Mouse (Mus musculus): ENCODE measurements around the gene Gm43064. TPM values are rescaled to one million over a fixed set of nuclear protein-coding genes. Genes with fewer than 3 reads are reported as not detected.
"Not testable (repeated sequence)": the region's sequence is repeated elsewhere in the genome, so short reads cannot be mapped to it uniquely, and the experiment has no call there.

The Gm43064 gene
- polyA plus RNA-seq, 1 experiment from 2014 or later: 1.1 TPM

DNA sequence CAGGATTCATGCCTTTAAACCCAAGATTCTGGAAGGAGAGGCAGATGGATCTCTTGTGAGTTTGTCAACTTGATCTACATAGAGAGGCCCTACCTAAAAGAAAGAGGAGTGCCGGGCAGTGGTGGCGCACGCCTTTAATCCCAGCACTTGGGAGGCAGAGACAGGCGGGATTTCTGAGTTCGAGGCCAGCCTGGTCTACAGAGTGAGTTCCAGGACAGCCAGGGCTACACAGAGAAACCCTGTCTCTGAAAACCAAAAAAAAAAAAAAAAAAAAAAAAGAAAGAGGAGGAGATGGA lies 17.3 kb upstream of the Gm43064 start:
- WGBS: 86% methylated on average over 5 of the region's 5 CpGs
- not testable (repeated sequence) for H3K9me3 ChIP-seq (replicated peaks; ENCODE audit: control insufficient read depth, low read length); H3K9ac ChIP-seq (ENCODE audit: low read length); H3K36me3 ChIP-seq (ENCODE audit: control insufficient read depth, insufficient read depth, low read length); H3K27ac ChIP-seq (ENCODE audit: low read length); H3K4me3 ChIP-seq (replicated peaks; ENCODE audit: low read length); ATAC-seq (ENCODE audit: insufficient read depth, low FRiP score); H3K27me3 ChIP-seq (ENCODE audit: control insufficient read depth, insufficient read depth, low read length)
- Histone ChIP-seq H3K4me2 (ENCODE audit: low read depth, low read length) (peak overlapping the region; percentile 65; the same call in 1 of the 2 replicates), H3K4me1 (ENCODE audit: control insufficient read depth, insufficient read depth, low read length) (peaks cover 13% of the 10 kb centered on the region)

DNA sequence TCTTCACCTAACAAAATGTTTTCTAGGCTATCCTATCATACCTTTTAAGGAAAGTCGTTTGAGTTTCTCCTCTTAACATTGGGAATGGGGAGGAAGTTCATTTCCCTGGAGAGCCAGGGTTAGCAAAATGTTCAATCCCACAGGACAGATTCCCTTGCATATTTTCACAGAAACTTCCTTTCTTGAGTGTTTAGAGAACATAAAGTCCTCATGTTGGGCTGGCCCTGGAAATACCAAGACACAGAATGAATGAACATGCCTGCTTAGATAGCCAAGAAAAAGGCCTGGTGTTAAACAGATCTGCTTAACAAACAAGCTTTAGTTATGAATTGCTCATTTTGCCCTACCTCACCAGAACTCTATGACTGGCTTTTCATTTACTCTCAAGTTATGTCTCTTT lies 16.8 kb upstream of the Gm43064 start:
- WGBS: 78% methylated on average over 1 of the region's 1 CpGs
- H3K9ac ChIP-seq (ENCODE audit: low read length): no peak overlapping the region
- no peak for ATAC-seq (ENCODE audit: insufficient read depth, low FRiP score)
- H3K9me3 ChIP-seq (replicated peaks; ENCODE audit: control insufficient read depth, low read length): no peaks in the 10 kb centered on the region
- no peaks in the 10 kb centered on the region for H3K36me3 ChIP-seq (ENCODE audit: control insufficient read depth, insufficient read depth, low read length)
- no peak overlapping the region for H3K4me3 ChIP-seq (replicated peaks; ENCODE audit: low read length)
- H3K4me1 ChIP-seq (ENCODE audit: control insufficient read depth, insufficient read depth, low read length): peaks cover 9% of the 10 kb centered on the region
- H3K27ac ChIP-seq (ENCODE audit: low read length): no peak overlapping the region
- H3K4me2 ChIP-seq (ENCODE audit: low read depth, low read length): no peak overlapping the region
- no peaks in the 10 kb centered on the region for H3K27me3 ChIP-seq (ENCODE audit: control insufficient read depth, insufficient read depth, low read length)

DNA sequence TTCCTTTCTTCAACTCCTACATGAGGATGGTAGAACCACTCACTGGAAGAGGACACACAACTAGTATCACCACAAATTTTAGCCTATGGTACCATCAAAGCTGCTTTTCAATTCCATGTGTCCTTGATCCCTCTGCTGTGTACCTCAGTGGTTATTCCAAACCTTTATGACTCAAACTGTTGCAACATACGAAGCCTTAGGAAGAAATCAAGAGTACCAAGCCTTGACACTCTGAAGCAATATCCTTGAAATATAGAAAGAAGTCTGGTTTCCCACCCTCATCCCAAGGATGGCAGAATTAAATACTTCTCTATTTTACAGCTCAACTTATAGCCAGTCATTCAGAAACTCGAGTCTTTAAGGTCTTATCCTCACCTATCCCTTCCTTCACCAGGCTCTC lies 13.0 kb upstream of the Gm43064 start:
- no peaks in the 10 kb centered on the region for H3K27me3 ChIP-seq (ENCODE audit: control insufficient read depth, insufficient read depth, low read length)
- H3K4me1 ChIP-seq (ENCODE audit: control insufficient read depth, insufficient read depth, low read length): peaks cover 1% of the 10 kb centered on the region; the same call in 1 of the 2 replicates
- ATAC-seq (ENCODE audit: insufficient read depth, low FRiP score): no peak
- H3K36me3 ChIP-seq (ENCODE audit: control insufficient read depth, insufficient read depth, low read length): no peaks in the 10 kb centered on the region
- no peak overlapping the region for H3K4me3 ChIP-seq (replicated peaks; ENCODE audit: low read length)
- H3K4me2 ChIP-seq (ENCODE audit: low read depth, low read length): no peak overlapping the region
- H3K9ac ChIP-seq (ENCODE audit: low read length): no peak overlapping the region
- H3K9me3 ChIP-seq (replicated peaks; ENCODE audit: control insufficient read depth, low read length): no peaks in the 10 kb centered on the region
- 57% methylated on average over 2 of the region's 2 CpGs for WGBS
- H3K27ac ChIP-seq (ENCODE audit: low read length): no peak overlapping the region

DNA sequence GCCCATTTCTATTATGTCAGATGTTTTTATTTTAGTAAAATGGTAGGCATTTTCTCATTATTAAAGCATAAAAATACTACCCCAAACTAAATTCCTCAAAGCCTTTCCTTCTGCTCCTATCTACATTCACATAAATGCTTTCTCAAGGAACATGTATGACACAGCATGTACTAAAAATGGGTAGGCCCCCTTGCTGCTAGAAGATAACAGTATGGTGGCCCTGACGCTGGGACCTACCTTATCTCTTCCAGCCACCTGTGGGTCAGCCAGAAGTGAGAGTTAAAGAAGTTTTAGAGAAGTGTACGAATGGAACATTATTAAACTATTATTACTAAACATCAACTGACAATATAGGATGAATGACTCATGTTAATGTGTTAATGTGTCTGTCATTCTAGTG lies 9.9 kb upstream of the Gm43064 start:
- Histone ChIP-seq H3K4me1 (ENCODE audit: control insufficient read depth, insufficient read depth, low read length) (peaks cover 11% of the 10 kb centered on the region), H3K4me2 (ENCODE audit: low read depth, low read length) (no peak overlapping the region), H3K27me3 (ENCODE audit: control insufficient read depth, insufficient read depth, low read length) (no peaks in the 10 kb centered on the region), H3K9ac (ENCODE audit: low read length) (no peak overlapping the region), H3K36me3 (ENCODE audit: control insufficient read depth, insufficient read depth, low read length) (peaks cover 4% of the 10 kb centered on the region; the same call in 1 of the 2 replicates), H3K27ac (ENCODE audit: low read length) (no peak overlapping the region), H3K4me3 (replicated peaks; ENCODE audit: low read length) (no peak overlapping the region), H3K9me3 (replicated peaks; ENCODE audit: control insufficient read depth, low read length) (no peaks in the 10 kb centered on the region)
- WGBS: 64% methylated on average over 2 of the region's 2 CpGs
- ATAC-seq (ENCODE audit: insufficient read depth, low FRiP score): no peak

DNA sequence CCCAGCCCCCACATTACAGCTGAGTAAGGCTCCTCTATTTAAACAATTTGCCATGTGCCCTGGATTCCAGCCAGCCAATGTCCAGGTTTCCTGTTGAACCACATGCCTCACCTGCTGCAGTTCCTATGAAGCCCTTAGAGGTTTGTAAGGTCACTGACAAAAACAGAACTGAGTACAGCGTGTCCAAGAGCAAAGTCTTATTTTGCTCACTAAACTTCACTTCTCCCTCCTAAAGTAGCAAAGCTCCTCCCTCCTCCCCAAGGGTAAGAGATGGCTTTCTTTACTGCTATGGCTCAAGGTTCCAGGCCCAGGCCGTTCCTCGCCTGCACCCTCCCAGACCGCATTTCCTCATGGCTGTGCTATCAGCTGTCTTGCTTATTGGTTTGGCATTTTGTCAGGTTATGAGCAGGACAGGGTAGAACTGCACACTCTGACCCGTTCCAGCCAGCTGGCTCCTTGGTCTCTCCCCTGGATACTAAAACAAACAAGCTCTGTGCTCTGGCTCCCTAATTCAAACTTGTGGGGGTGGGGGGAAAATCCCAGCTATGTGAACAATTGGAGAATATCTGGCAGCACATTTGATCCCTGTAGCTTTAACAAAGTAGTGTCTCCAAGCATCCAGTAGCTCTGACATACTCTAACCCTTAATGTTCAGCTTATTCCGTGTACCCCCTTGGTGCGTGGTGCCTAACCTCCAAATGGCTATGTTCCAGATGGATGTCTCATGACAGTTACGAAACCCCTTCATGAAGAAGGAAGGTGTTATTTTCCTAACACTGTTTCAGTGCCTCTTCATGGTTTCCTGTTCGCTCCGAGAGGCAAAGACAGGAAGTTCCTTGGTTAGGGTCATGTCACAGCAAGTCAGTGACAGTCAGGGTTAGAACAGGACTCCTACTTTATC lies 7.5 kb upstream of the Gm43064 start:
- Histone ChIP-seq H3K4me2 (ENCODE audit: low read depth, low read length) (0 out of 2 replicates have a peak overlapping the region, but pooled peaks have one; percentile 10), H3K4me3 (replicated peaks; ENCODE audit: low read length) (no peak overlapping the region)

DNA sequence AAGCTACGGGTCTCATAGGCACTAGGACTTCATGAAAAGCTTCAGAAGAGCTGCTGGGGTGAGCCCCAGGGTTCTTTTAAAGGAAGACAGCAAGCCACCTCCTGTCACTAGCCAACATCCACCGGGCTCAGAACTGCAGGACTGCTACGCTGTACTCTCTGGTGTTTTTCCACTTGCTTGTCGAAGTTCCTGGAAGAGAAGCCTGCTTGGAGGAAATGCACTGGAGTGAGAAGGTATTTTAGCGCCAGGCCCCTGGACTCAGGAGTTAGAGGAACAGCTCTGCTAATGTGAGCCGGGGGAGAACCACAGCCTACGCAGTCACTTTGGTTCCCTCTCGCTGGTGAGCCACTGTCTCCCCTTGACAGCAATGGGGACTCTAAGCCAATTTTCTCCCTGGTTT lies 6.5 kb upstream of the Gm43064 start:
- H3K27me3 ChIP-seq (ENCODE audit: control insufficient read depth, insufficient read depth, low read length): no peaks in the 10 kb centered on the region
- H3K4me3 ChIP-seq (replicated peaks; ENCODE audit: low read length): no peak overlapping the region
- H3K27ac ChIP-seq (ENCODE audit: low read length): peak overlapping the region; percentile 53; the same call in 1 of the 2 replicates
- no peaks in the 10 kb centered on the region for H3K9me3 ChIP-seq (replicated peaks; ENCODE audit: control insufficient read depth, low read length)
- ATAC-seq (ENCODE audit: insufficient read depth, low FRiP score): no peak
- H3K4me1 ChIP-seq (ENCODE audit: control insufficient read depth, insufficient read depth, low read length): peaks cover 12% of the 10 kb centered on the region
- WGBS: 81% methylated on average over 8 of the region's 8 CpGs
- H3K36me3 ChIP-seq (ENCODE audit: control insufficient read depth, insufficient read depth, low read length): peaks cover 4% of the 10 kb centered on the region; the same call in 1 of the 2 replicates
- H3K9ac ChIP-seq (ENCODE audit: low read length): no peak overlapping the region
- H3K4me2 ChIP-seq (ENCODE audit: low read depth, low read length): no peak overlapping the region

More for the DNA sequence above, 7.5 kb upstream of the Gm43064 start:
- Histone ChIP-seq H3K27ac (ENCODE audit: low read length) (peak overlapping the region; percentile 84), H3K9ac (ENCODE audit: low read length) (no peak overlapping the region; the same call in 1 of the 2 replicates), H3K9me3 (replicated peaks; ENCODE audit: control insufficient read depth, low read length) (no peaks in the 10 kb centered on the region), H3K27me3 (ENCODE audit: control insufficient read depth, insufficient read depth, low read length) (no peaks in the 10 kb centered on the region), H3K4me1 (ENCODE audit: control insufficient read depth, insufficient read depth, low read length) (peaks cover 11% of the 10 kb centered on the region), H3K36me3 (ENCODE audit: control insufficient read depth, insufficient read depth, low read length) (peaks cover 4% of the 10 kb centered on the region; the same call in 1 of the 2 replicates)
- peak; percentile 96 for ATAC-seq (ENCODE audit: insufficient read depth, low FRiP score)
- 49% methylated on average over 10 of the region's 10 CpGs for WGBS

DNA sequence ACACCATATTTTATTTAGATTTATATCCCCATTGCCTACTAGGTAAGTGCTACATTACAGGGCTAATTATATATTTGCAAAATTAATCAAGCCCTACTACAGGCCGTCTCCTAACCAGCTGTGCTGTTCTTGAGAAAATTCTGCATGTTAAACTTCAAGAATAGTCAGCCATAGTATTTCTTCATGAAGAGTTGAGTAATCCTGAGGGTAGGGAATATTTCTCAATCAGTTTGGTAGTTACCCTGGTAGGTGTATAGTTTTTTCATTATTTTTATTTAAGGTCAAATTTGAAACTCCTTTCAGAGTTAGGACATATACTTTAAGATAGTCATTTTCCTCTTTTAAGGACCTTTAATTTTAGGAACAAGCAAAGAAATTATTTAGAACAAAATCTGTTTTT lies 3.7 kb upstream of the Gm43064 start:
- Histone ChIP-seq H3K4me1 (ENCODE audit: control insufficient read depth, insufficient read depth, low read length) (peaks cover 19% of the 10 kb centered on the region), H3K27ac (ENCODE audit: low read length) (no peak overlapping the region), H3K9me3 (replicated peaks; ENCODE audit: control insufficient read depth, low read length) (no peaks in the 10 kb centered on the region), H3K36me3 (ENCODE audit: control insufficient read depth, insufficient read depth, low read length) (peaks cover 4% of the 10 kb centered on the region; the same call in 1 of the 2 replicates), H3K27me3 (ENCODE audit: control insufficient read depth, insufficient read depth, low read length) (no peaks in the 10 kb centered on the region), H3K9ac (ENCODE audit: low read length) (no peak overlapping the region), H3K4me3 (replicated peaks; ENCODE audit: low read length) (no peak overlapping the region), H3K4me2 (ENCODE audit: low read depth, low read length) (no peak overlapping the region)
- ATAC-seq (ENCODE audit: insufficient read depth, low FRiP score): no peak
- WGBS: 86% methylated on average over 1 of the region's 1 CpGs

DNA sequence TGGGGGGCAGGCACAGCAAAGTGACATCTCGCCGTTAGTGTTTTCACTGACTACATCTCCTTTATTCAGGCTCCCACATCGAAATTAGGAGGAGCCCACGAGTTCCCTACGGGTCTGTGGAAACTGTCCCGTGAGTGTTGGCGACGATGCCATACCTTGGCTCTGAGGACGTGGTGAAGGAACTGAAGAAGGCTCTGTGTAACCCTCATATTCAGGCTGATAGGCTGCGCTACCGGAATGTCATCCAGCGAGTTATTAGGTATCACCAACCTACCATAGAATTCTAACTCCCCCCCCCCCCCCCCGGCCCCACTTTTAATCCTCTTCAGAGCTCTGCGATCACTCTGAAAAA lies 402 bp downstream of the Gm43064 start:
- H3K36me3 ChIP-seq (ENCODE audit: control insufficient read depth, insufficient read depth, low read length): no peaks in the 10 kb centered on the region
- H3K4me2 ChIP-seq (ENCODE audit: low read depth, low read length): peak overlapping the region; percentile 82
- H3K9me3 ChIP-seq (replicated peaks; ENCODE audit: control insufficient read depth, low read length): no peaks in the 10 kb centered on the region
- no peaks in the 10 kb centered on the region for H3K27me3 ChIP-seq (ENCODE audit: control insufficient read depth, insufficient read depth, low read length)
- H3K4me1 ChIP-seq (ENCODE audit: control insufficient read depth, insufficient read depth, low read length): peaks cover 8% of the 10 kb centered on the region
- H3K4me3 ChIP-seq (replicated peaks; ENCODE audit: low read length): peak overlapping the region; percentile 65
- 3% methylated on average over 14 of the region's 14 CpGs for WGBS
- peak overlapping the region; percentile 95 for H3K9ac ChIP-seq (ENCODE audit: low read length)
- ATAC-seq (ENCODE audit: insufficient read depth, low FRiP score): peak; percentile 25; the same call in 1 of the 2 replicates
- peak overlapping the region; percentile 95 for H3K27ac ChIP-seq (ENCODE audit: low read length)

DNA sequence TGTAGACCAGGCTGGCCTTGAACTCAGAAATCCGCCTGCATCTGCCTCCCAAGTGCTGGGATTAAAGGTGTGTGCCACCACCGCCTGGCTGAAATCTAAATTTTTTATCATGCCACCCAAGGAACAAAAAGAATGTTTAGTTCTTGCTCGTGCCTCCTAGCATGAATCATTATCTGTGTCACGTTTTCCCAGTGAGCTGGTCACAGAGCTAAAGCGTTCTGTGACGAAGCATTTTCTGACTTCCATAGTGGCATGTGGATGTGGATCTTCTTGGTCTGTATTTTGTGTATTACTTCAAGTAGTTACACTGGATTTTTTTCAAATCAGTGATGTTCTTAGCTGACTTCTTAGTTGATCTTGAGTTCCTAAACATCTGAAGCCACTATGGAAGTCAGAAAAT lies 1.6 kb downstream of the Gm43064 start:
- Histone ChIP-seq H3K4me2 (ENCODE audit: low read depth, low read length) (no peak overlapping the region), H3K27ac (ENCODE audit: low read length) (no peak overlapping the region), H3K9ac (ENCODE audit: low read length) (no peak overlapping the region), H3K36me3 (ENCODE audit: control insufficient read depth, insufficient read depth, low read length) (no peaks in the 10 kb centered on the region; the same call in 1 of the 2 replicates), H3K9me3 (replicated peaks; ENCODE audit: control insufficient read depth, low read length) (no peaks in the 10 kb centered on the region), H3K4me3 (replicated peaks; ENCODE audit: low read length) (no peak overlapping the region), H3K27me3 (ENCODE audit: control insufficient read depth, insufficient read depth, low read length) (no peaks in the 10 kb centered on the region), H3K4me1 (ENCODE audit: control insufficient read depth, insufficient read depth, low read length) (peaks cover 8% of the 10 kb centered on the region)
- ATAC-seq (ENCODE audit: insufficient read depth, low FRiP score): no peak
- WGBS: 88% methylated on average over 6 of the region's 6 CpGs

Data from stomach, embryonic 16.5 days (tissue).